Mouse (Mus musculus) yolk sac, embryonic 10.5 days (tissue): ENCODE measurements at regions not wholly inside any gene's neighbourhood (a gene's known extent, or its start where the extent isn't known, plus 50 kb on each side); places are given as distances from the start of the nearest gene placed in this dataset.

Experiments
- DNase-seq: peaks from one replicate; pipeline ENCODE4 v3.0.0-alpha.2; 2017; ENCODE audit warnings: low spot score

DNA sequence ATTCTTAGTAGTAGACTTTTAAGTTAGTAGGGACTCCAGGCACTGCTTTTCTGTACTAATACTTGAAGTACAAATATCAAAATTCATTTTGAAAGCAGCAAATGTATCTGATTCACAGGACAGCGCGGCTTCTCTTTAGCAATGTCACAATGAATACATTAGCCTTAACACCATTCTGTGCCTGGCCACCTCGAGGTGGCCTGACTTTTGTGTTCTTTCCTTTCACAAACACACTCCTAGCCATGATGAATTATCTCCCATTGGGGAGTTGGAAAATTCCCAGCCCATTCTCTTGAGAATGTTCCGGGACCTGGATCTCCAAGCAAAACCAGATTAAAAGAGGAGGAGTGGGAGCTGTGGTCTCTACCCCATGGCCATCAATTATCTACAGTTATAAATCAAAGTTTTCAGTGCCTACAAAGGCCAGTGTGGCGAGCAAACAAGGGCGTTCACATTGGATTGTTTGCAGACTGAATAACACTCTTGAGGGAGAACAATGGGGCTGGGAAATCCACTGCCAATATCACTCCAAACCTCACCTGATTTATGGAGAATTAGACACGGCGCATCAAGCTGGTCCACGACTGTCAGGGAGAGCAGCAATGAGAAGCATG lies 82.7 kb upstream of the Rarb start:
- no peak for DNase-seq

DNA sequence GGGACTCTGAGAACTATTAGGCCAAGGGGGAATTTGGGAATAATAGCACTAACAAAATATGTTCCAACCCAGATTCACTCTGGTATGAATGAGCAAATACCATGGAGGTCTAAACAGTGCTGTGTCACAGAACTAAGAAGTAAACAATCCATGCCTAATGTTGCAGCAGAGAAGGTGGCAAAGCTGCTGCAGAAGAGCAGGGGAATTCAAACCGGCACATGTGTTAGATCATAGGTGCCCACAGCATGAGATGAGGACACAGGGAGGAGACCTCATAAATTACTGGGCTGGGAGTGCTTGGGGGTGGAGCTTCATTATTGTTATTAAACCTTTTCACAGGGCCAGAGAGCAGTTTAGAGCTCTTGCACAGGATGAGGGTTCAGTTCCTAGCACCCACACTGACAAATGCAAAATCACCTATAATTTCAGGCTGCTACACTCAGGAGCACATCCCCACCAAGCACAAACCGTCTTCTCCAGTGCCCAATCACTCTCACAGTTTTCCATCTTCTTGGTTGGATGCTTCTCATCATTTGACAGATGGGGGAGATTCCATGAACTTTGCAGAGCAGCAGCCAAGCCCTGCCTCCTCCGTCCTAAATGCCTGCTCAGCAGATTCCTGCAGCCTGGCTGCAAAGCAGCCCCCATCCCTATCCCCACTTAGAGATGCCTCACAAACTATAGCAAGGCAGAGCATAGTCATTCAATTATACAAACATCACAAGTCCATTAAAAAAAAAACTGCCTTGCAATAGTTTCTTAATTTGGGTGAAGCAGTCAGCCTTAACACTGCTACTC lies 79.0 kb upstream of the Rarb start:
- peak; percentile 34 for DNase-seq

DNA sequence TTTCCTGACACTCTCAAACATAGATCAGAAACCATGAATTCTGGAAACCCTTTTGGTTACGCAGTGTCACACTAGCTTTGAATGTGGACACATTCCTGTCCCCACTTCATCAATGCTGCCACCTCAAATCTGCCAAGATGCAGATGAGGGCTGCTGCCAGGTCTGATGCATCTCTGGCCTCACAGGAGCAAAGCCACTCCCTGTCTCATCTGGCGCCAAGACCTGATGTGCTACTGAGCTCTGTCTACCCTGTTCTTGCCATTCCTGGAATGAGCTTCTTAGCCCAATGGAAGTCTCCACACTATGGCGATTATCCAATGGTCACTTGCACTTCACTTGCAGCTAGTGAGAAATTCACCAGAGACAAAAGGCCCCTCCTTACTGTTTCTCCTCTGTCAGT lies 78.0 kb upstream of the Rarb start:
- DNase-seq = no peak

DNA sequence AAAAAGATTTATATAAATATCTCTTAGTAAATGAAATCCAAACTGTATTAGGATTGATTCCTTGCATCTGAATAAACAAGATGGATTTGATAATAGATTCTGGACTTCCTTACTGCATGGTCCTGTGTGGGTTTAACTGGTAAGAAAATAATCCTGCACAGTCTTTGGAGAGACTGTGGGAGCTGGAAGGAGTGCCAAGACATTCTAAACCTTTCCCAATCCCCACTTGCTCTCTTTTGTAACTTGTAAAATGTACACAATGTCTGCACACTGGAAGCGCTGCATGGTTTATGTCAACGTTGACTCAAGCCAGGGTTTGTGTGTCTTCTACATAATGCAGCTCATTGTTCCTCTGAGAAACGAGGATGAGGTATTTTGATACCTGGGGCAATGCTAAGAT lies 62.3 kb upstream of the Rarb start:
- no peak for DNase-seq

DNA sequence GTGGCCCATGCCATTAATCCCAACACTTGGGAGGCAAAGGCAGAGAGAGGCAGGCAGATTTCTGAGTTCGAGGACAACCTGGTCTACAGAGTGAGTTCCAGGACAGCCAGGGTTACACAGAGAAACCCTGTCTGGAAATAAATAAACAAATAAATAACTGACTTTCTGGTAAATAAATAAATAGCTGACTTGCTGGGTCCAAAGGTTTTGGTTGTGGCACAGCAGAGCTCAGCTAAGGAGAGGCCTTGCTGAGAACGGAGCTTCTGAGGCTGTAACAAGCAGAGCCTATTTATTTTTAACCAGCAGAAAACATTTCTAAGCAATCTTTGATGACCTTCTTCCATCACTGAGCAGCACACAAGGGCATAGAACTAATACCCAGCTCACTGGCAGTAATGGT lies 50.3 kb upstream of the Rarb start:
- no peak for DNase-seq
